Mouse (Mus musculus) intestine, embryonic 16.5 days (tissue): Measurements from ENCODE around the gene Nphs1. TPM values are rescaled to one million over a fixed set of nuclear protein-coding genes. Genes with fewer than 3 reads are reported as not detected.
A peak's percentile ranks its signal among the peaks of the same experiment; 100 is the strongest.
"Not testable (repeated sequence)": the region's sequence is repeated elsewhere in the genome, so short reads cannot be mapped to it uniquely, and the experiment has no call there.

Source experiments
- ATAC-seq: fragments of 200-750 bp; cut with Nextera tagmentation; 2 replicates; pipeline ENCODE4 v1.8.0; 2017; ENCODE audit warnings: moderate TSS enrichment, moderate library complexity
- H3K27ac ChIP-seq: fragments of 300-500 bp; sonication (generic); 2 replicates; pipeline ENCODE4 v1.5.1; 2014; ENCODE audit warnings: mild to moderate bottlenecking, low read length
- H3K27me3 ChIP-seq: fragments of 300-500 bp; sonication (generic); replicated peaks from 2 replicates; pipeline ENCODE4 v1.6.1; 2014; ENCODE audit warnings: low read length, control low read depth, mixed read lengths; ENCODE audit not compliant: control insufficient read depth, insufficient read depth
- H3K36me3 ChIP-seq: fragments of 300-500 bp; sonication (generic); 2 replicates; pipeline ENCODE4 v1.6.1; 2014; ENCODE audit warnings: low read length, control low read depth; ENCODE audit not compliant: control insufficient read depth, insufficient read depth
- H3K4me1 ChIP-seq: fragments of 300-500 bp; sonication (generic); 2 replicates; pipeline ENCODE4 v1.6.1; 2014; ENCODE audit warnings: low read length, control low read depth, mixed read lengths; ENCODE audit not compliant: control insufficient read depth, insufficient read depth
- H3K4me2 ChIP-seq: fragments of 300-500 bp; sonication (generic); 2 replicates; pipeline ENCODE4 v1.6.1; 2014; ENCODE audit warnings: low read depth, low read length, control low read depth
- H3K4me3 ChIP-seq: fragments of 300-500 bp; sonication (generic); 2 replicates; pipeline ENCODE4 v1.5.1; 2014; ENCODE audit warnings: mild to moderate bottlenecking, low read length
- H3K9ac ChIP-seq: fragments of 300-500 bp; sonication (generic); 2 replicates; pipeline ENCODE4 v1.6.1; 2014; ENCODE audit warnings: low read depth, low read length
- H3K9me3 ChIP-seq: fragments of 300-500 bp; sonication (generic); 2 replicates; pipeline ENCODE4 v1.6.1; 2016; ENCODE audit warnings: low read length, control low read depth; ENCODE audit not compliant: control insufficient read depth
- WGBS: fragments of 180-500 bp; shearing (Covaris S2); extraction: QIAGEN DNeasy Blood & Tissue Kit; methylation state at CpG from one replicate; pipeline ENCODE4 v1.1.7; 2014; 5-methylcytosine and 5-hydroxymethylcytosine counted together
- polyA plus RNA-seq: library from polyadenylated mRNA; unstranded; fragments of >200 nt; fragmentation: Nextera tagmentation; extraction: Ambion mirVana; gene quantifications from 2 replicates; pipeline ENCODE4 v1.2.1, GENCODE M21; 2015

The Nphs1 gene
- polyA plus RNA-seq, 1 experiment from 2014 or later: 1.8 TPM

GRCm38 (mm10) chr7:30501159-30501558 is 43.0 kb downstream of the Nphs1 start:
- H3K4me3 ChIP-seq, H3K9me3 ChIP-seq, ATAC-seq, H3K27ac ChIP-seq, H3K4me2 ChIP-seq, H3K4me1 ChIP-seq, H3K36me3 ChIP-seq, H3K9ac ChIP-seq, H3K27me3 ChIP-seq: not testable (repeated sequence)
- WGBS: 77% methylated on average over 5 of the region's 5 CpGs

- no peak overlapping the region for H3K4me2 ChIP-seq
- H3K9me3 ChIP-seq: no peaks in the 10 kb centered on the region
- H3K4me3 ChIP-seq: no peak overlapping the region
- WGBS: 74% methylated on average over 4 of the region's 4 CpGs
- no peaks in the 10 kb centered on the region for H3K27me3 ChIP-seq
- no peak for ATAC-seq
- no peak overlapping the region for H3K27ac ChIP-seq
- no peaks in the 10 kb centered on the region for H3K36me3 ChIP-seq
- H3K9ac ChIP-seq: no peak overlapping the region
- H3K4me1 ChIP-seq: no peaks in the 10 kb centered on the region
These were observed 49.9 kb downstream of the Nphs1 start for GRCm38 (mm10) chr7:30508061-30508460.

DNA sequence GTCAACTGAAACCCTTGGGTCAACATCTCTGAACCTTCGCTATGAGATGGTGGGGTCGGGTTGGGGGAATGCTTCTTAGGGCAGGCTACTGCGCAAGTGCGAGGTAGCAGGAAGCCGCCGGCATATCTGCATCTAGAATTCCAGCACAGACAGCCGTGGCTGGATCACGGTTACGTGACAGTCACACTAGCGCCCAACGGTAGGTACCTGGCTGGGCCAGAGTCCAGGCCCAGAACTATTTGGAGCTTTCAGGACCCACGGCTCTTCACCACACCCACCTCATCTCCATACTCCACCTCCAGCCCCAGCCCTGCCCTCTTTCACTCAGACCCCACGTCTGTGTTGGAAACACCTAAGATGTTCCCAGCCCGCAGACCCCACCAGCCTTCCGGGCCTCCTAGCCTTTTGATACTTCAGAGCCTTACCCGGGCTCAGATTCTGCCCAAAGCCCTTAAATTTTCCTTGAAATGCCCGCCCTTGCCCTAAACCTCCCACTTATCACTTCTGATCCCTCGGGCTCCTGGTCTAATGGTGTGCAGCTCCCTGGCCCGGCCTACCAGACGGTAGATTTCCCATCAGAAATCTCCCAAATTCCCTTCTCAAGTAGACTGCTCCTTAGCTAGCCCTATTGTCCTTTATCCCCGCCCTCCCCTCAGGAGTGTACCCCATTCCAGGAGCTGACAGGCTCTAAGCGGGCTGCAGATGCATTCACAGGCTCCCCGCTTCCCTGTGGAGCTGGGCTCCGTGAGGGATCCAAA is 57.1 kb downstream of the Nphs1 start:
- no peaks in the 10 kb centered on the region for H3K27me3 ChIP-seq
- ATAC-seq: no peak
- H3K4me2 ChIP-seq: no peak overlapping the region
- H3K27ac ChIP-seq: no peak overlapping the region
- no peak overlapping the region for H3K9ac ChIP-seq
- WGBS: 54% methylated on average over 24 of the region's 24 CpGs
- H3K4me1 ChIP-seq: no peaks in the 10 kb centered on the region
- H3K4me3 ChIP-seq: no peak overlapping the region
- no peaks in the 10 kb centered on the region for H3K36me3 ChIP-seq
- H3K9me3 ChIP-seq: no peaks in the 10 kb centered on the region

GRCm38 (mm10) chr7:30518325-30518724 is 60.2 kb downstream of the Nphs1 start:
- no peaks in the 10 kb centered on the region for H3K9me3 ChIP-seq
- no peak for ATAC-seq
- H3K4me3 ChIP-seq: no peak overlapping the region
- WGBS: 46% methylated on average over 8 of the region's 8 CpGs
- no peaks in the 10 kb centered on the region for H3K36me3 ChIP-seq
- no peak overlapping the region for H3K9ac ChIP-seq
- H3K4me2 ChIP-seq: no peak overlapping the region
- no peaks in the 10 kb centered on the region for H3K27me3 ChIP-seq
- H3K27ac ChIP-seq: no peak overlapping the region
- no peaks in the 10 kb centered on the region for H3K4me1 ChIP-seq

GRCm38 (mm10) chr7:30520396-30520795 is 62.3 kb downstream of the Nphs1 start:
- H3K4me1 ChIP-seq: no peaks in the 10 kb centered on the region
- no peak for ATAC-seq
- 87% methylated on average over 4 of the region's 4 CpGs for WGBS
- H3K27me3 ChIP-seq: no peaks in the 10 kb centered on the region
- peaks cover 4% of the 10 kb centered on the region; the same call in 1 of the 2 replicates for H3K36me3 ChIP-seq
- H3K27ac ChIP-seq: no peak overlapping the region
- H3K9me3 ChIP-seq: no peaks in the 10 kb centered on the region
- no peak overlapping the region for H3K9ac ChIP-seq
- H3K4me3 ChIP-seq: no peak overlapping the region
- no peak overlapping the region for H3K4me2 ChIP-seq

DNA sequence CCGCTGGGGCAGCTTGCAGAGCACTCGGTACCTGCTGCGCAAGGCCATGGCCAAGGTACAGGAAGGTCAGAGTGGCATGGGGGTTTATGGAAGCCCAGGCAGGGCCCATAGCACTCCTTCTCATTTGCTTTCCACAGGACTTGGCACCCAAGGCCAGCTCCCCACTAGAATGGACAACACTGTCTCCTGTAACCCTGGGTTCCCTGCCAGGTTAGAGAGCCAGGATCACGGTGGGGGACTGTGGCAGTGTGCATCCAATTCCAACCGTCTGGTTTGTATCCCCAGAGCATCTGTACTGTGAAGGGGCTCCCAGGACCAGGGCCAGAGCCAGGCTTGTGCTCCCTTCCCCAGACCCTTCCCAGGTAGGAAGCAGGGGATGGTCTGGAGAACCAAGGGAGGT is 62.7 kb downstream of the Nphs1 start:
- Histone ChIP-seq H3K27me3 (no peaks in the 10 kb centered on the region), H3K4me3 (no peak overlapping the region), H3K9me3 (no peaks in the 10 kb centered on the region), H3K4me1 (peaks cover 2% of the 10 kb centered on the region; the same call in 1 of the 2 replicates), H3K4me2 (no peak overlapping the region), H3K36me3 (peaks cover 6% of the 10 kb centered on the region), H3K9ac (no peak overlapping the region), H3K27ac (no peak overlapping the region)
- 68% methylated on average over 5 of the region's 5 CpGs for WGBS
- ATAC-seq: no peak

DNA sequence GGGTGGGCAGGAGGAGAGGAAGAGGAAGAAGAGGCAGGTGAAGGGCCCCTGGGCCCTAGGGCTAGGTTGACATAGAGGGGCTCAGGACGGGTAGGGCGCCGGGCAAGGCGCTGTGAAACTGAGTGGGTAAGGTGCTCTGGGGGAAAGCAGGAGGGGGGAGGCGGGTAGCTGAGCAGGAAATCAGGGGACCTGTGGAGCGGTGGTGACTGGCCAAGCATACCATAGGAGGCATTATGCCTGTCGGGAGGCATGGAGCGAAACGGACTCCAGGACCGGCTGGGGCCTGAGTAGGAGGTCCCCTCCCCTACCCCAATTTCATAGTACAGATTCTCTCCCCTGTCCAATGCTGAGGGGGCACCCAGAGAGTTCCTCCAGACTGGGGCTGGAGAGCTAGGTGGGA is 64.8 kb downstream of the Nphs1 start:
- WGBS: 80% methylated on average over 10 of the region's 10 CpGs
- Histone ChIP-seq H3K4me1 (peaks cover 9% of the 10 kb centered on the region), H3K27ac (no peak overlapping the region), H3K27me3 (no peaks in the 10 kb centered on the region), H3K9ac (no peak overlapping the region), H3K9me3 (no peaks in the 10 kb centered on the region), H3K36me3 (peaks cover 13% of the 10 kb centered on the region), H3K4me2 (no peak overlapping the region), H3K4me3 (no peak overlapping the region)
- no peak for ATAC-seq

GRCm38 (mm10) chr7:30524487-30524886 is 66.4 kb downstream of the Nphs1 start:
- Histone ChIP-seq H3K27me3 (no peaks in the 10 kb centered on the region), H3K27ac (no peak overlapping the region), H3K9me3 (no peaks in the 10 kb centered on the region), H3K4me3 (no peak overlapping the region), H3K36me3 (peaks cover 19% of the 10 kb centered on the region), H3K4me2 (no peak overlapping the region), H3K9ac (no peak overlapping the region), H3K4me1 (peaks cover 9% of the 10 kb centered on the region)
- no peak for ATAC-seq
- 87% methylated on average over 6 of the region's 6 CpGs for WGBS

DNA sequence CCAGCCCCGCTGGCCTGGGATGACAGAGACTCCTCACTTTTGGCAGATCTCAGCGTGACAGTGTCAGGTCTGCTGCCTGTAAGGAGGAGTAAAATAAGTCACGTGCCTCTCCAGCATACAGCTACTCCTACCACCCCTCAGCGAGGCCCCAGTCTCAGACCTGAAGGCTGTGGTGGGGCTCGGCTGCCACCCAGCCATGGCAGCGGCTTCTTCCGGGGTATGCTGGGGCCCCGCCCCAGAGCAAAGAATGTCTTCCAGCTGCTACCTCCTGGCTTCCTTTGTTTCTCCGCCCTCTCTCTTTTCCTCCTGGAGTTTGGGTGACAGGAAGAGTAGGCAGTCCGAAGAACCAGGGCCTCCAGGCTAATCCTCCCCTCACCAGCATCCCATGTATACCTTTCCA is 67.8 kb downstream of the Nphs1 start:
- ATAC-seq: peak; percentile 63
- H3K4me3 ChIP-seq: no peak overlapping the region
- H3K4me1 ChIP-seq: peaks cover 9% of the 10 kb centered on the region
- 23% methylated on average over 10 of the region's 10 CpGs for WGBS
- H3K36me3 ChIP-seq: peaks cover 23% of the 10 kb centered on the region
- H3K9ac ChIP-seq: peak overlapping the region; percentile 57
- no peaks in the 10 kb centered on the region for H3K27me3 ChIP-seq
- H3K27ac ChIP-seq: peak overlapping the region; percentile 23; the same call in 1 of the 2 replicates
- H3K9me3 ChIP-seq: no peaks in the 10 kb centered on the region
- peak overlapping the region; percentile 13 for H3K4me2 ChIP-seq

DNA sequence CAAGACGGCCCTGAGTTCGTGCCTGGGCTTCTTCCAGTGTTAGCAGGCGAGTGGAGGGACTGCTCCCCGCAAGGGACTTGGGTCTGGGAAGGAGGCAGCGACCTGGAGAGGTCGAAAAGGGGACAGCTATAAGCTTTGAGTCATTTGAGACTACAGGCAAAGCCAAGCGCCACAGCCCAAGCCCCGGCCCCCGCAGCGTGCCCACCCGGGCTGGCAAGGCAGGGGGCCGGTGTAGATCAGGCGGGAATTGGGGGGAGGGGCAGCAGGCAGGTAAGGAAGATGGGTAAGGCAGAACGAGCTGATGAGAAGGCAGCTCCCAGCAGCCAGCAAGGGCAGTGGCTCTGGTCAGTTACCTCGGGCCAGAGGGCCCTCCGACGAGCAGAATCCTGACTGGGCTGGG is 68.3 kb downstream of the Nphs1 start:
- H3K27ac ChIP-seq: peak overlapping the region; percentile 23; the same call in 1 of the 2 replicates
- no peak overlapping the region for H3K4me3 ChIP-seq
- peak; percentile 6 for ATAC-seq
- peaks cover 23% of the 10 kb centered on the region for H3K36me3 ChIP-seq
- peak overlapping the region; percentile 13 for H3K4me2 ChIP-seq
- H3K4me1 ChIP-seq: peaks cover 9% of the 10 kb centered on the region
- WGBS: 33% methylated on average over 17 of the region's 17 CpGs
- H3K9ac ChIP-seq: peak overlapping the region; percentile 57
- no peaks in the 10 kb centered on the region for H3K9me3 ChIP-seq
- H3K27me3 ChIP-seq: no peaks in the 10 kb centered on the region
